Mouse (Mus musculus) brain, embryonic 14.5 days (tissue): ENCODE measurements around the gene Rasgrp3. TPM values are rescaled to one million over a fixed set of nuclear protein-coding genes. Genes with fewer than 3 reads are reported as not detected.
A peak's percentile ranks its signal among the peaks of the same experiment; 100 is the strongest.
"Not testable (repeated sequence)": the region's sequence is repeated elsewhere in the genome, so short reads cannot be mapped to it uniquely, and the experiment has no call there.

Source experiments
- DNase-seq: peaks from one replicate; pipeline ENCODE4 v3.0.0-alpha.2; 2011; ENCODE audit warnings: low read depth
- CTCF ChIP-seq: fragments of 200-500 bp; IDR thresholded peaks from 2 replicates; pipeline ENCODE4 v1.5.1; 2012; ENCODE audit warnings: inconsistent platforms, mild to moderate bottlenecking, moderate library complexity, borderline replicate concordance; ENCODE audit not compliant: insufficient read depth, insufficient read length; ENCODE audit errors: extremely low read depth
- POLR2A ChIP-seq: fragments of 200-500 bp; IDR thresholded peaks from 2 replicates; pipeline ENCODE4 v1.6.1; 2012; ENCODE audit warnings: mild to moderate bottlenecking, inconsistent platforms, borderline replicate concordance; ENCODE audit not compliant: poor library complexity, insufficient read depth, insufficient read length, severe bottlenecking; ENCODE audit errors: extremely low read depth
- polyA plus RNA-seq: library from polyadenylated mRNA; depleted of rRNA; stranded (reverse); fragments of >200 nt; gene quantifications from 2 replicates; pipeline ENCODE4 v1.2.3, GENCODE M21; 2012

Rasgrp3 gene
- polyA plus RNA-seq, 1 experiment, result 6.6 TPM

- peak; percentile 36 for DNase-seq
- no peak for TF ChIP-seq CTCF
- TF ChIP-seq POLR2A, result no peak
These were observed 3.4 kb downstream of the Rasgrp3 start for GRCm38 (mm10) chr17:75439062-75439461.

GRCm38 (mm10) chr17:75440619-75441018 lies 4.9 kb downstream of the Rasgrp3 start:
- TF ChIP-seq CTCF (no peak), POLR2A (no peak)
- peak; percentile 53 for DNase-seq

DNA sequence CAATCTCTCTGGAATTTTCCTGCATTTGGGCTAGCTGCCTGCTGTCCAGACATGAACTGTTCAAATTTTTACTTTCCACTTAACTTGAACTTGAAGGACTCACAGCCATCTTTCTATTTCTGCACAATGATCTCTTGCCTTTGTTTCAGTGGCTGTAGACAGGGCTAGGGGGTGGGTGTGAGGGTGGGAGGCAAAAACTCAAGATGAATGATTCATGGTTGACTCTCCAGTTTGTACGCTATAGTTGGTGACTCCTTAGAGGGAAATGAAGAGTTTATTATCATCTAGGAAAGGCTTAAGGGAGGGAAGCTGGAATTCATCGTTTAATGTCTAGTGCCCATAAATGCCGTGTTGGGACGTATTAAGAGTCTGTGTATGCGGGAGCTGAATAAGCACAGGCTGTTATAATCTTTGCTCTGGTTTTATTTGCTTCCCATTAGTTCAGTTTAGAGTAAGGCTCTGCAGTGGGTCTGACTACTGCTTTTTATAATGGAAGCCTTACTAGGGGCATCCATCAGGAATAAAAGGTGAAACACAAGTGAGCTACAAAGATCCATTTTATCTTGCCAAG lies 5.6 kb downstream of the Rasgrp3 start:
- TF ChIP-seq POLR2A, result no peak
- no peak for TF ChIP-seq CTCF
- no peak for DNase-seq

- DNase-seq, result no peak
- TF ChIP-seq CTCF (no peak), POLR2A (no peak)
These were observed 6.7 kb downstream of the Rasgrp3 start for GRCm38 (mm10) chr17:75442352-75442751.

- DNase-seq, result no peak
- no peak for TF ChIP-seq POLR2A
- no peak for TF ChIP-seq CTCF
These were observed 7.4 kb downstream of the Rasgrp3 start for GRCm38 (mm10) chr17:75443064-75443621.

- TF ChIP-seq POLR2A (no peak), CTCF (no peak)
These were observed 12.6 kb downstream of the Rasgrp3 start for GRCm38 (mm10) chr17:75448257-75448656.

DNA sequence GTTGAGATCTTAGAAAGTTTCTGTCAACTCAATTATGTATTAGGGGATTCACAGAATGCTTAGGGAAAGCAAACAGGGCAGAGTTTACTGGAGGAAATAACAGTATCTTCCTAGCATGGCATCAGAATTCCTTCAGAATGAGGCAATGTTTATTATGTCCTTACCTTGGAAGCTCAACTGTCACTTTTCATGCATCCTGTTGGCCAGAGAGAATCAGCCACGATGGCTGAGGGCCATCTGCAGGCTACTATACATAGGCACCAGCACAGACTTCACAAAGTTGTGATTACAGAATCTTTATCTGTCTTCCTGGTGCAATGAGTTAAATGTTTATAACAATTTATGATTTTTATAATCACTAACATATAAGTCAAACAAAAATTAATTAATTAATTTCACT lies 13.3 kb downstream of the Rasgrp3 start:
- DNase-seq, result no peak

More at GRCm38 (mm10) chr17:75448257-75448656, 12.6 kb downstream of the Rasgrp3 start:
- DNase-seq, result no peak

DNA sequence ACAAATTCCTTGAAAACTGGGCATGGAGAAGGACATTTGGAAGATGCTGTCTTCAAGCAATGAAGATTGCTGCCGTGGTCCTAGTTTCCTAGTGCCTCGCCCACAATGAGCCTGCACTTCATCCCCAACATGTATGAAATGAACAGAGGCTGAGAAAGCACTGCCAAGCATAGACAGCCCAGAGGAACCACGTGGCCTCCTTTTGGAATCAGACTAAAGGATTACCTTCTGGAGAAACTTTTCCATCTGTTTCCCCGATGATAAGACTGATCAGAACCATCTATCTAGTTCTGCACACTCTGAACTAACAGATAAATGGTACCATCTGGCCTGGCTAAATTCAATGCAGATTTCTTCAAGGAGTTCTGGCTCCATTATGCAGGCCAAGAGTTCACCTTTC lies 16.6 kb downstream of the Rasgrp3 start:
- no peak for DNase-seq
- TF ChIP-seq POLR2A, result no peak
- no peak for TF ChIP-seq CTCF

More for the DNA sequence above, 13.3 kb downstream of the Rasgrp3 start:
- TF ChIP-seq POLR2A (no peak), CTCF (no peak)

DNA sequence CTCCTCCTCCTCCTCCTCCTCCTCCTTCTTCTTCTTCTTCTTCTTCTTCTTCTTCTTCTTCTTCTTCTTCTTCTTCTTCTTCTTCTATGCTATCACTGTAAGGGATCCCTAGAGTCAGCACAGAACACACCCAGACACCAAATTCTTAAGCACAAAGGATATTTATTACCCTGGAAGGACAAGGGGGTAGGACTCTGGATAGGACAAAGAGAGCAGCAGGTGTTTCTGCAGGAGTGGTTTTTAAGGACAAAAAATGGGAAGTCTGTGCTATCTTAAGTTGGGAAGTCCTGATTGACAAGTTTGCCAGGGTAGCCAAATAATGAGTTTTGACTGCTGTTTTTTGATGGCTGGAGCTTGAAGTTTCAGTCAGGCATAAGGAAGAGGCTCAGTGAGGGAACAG lies 17.9 kb downstream of the Rasgrp3 start:
- DNase-seq, result no peak

GRCm38 (mm10) chr17:75456096-75456495 lies 20.4 kb downstream of the Rasgrp3 start:
- DNase-seq, result not testable (repeated sequence)

More for the DNA sequence above, 17.9 kb downstream of the Rasgrp3 start:
- TF ChIP-seq POLR2A (no peak), CTCF (no peak)

DNA sequence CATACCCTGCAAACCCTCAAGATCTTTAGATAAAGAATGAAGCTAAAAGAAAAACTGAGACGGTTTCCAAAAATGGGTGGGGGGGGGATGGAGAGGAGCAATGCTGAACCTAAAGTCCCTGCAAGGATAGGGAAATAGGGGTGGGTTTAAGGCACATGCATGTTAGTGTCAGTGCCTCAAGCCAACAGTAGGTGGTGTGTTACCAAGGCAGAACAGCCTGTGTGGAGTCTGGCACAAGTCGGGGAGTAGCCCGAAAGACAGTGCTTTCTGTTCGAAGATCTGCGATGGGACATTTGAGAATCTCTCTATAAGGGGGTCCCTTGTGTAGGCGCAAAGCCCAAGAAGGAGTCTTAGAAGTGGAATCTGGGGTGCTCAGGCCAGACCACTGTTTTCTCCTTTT lies 24.9 kb downstream of the Rasgrp3 start:
- TF ChIP-seq POLR2A, result no peak
- peak; percentile 31; the same call in 1 of the 2 replicates for TF ChIP-seq CTCF
- DNase-seq, result no peak

- no peak for TF ChIP-seq POLR2A
- no peak for DNase-seq
These were observed 26.1 kb downstream of the Rasgrp3 start for GRCm38 (mm10) chr17:75461771-75462170.

DNA sequence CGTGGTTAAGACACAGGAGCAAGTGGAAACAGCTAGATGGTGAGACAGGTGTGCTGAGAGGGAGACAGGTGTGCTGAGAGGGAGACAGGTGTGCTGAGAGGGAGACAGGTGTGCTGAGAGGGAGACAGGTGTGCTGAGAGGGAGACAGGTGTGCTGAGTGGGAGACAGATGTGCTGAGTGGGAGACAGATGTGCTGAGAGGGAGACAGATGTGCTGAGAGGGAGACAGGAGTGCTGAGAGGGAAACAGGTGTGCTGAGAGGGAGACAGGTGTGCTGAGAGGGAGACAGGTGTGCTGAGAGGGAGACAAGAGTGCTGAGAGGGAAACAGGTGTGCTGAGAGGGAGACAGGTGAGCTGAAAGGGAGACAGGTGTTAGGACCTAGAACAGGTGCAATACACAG lies 27.5 kb downstream of the Rasgrp3 start:
- not testable (repeated sequence) for DNase-seq
